Comparison of ENCODE assay signal across 8 mouse cellular contexts in the genomic region with DNA sequence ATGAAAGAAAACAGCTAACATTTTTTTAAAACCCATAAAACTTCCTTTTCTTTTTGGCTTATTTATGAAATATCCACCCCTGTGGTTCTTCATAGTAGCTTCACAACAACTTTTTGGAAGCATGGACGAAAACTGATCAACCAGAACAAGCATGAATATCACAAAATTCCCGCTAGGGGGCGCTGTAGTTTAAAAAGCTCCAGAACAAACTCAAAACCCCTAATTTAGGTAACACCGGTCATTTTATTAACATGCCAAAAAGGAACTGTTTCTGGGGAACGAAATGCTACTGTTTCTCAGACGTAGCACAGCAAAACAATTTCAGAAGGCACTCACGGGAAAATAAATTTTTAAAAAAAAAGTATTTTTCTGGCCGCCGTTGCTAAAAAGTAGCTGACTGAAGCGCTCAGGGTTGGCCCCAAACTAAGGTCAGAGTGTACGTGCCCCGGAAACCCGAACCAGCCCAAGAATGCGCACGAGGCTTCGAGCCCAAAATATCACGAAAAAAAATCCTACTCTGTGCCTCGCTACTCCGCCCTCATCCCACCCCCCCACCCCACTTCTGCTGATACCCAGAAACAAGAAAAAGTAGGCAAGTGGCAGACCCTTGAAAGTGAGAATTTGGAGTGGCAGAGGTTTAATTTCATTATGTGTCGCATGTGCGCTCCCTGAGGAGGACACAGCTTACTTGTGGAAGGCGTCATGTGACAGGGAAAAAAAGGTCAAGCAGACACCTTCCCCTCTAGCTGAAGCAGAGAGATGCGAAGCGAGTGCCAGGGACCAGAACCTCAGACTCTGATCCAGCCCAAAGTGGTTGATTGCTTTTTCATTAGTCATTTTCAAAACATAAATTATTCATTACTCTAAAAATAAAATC. TPM values are rescaled to one million over a fixed set of nuclear protein-coding genes. Genes with fewer than 3 reads are reported as not detected.
A peak's percentile ranks its signal among the peaks of the same experiment; 100 is the strongest.
DNase-seq lines count a peak whose midpoint lies in the region; ATAC-seq and TF ChIP-seq lines count a peak whose summit lies in the region.

No protein-coding gene starts in this region.

- H3K4me3 ChIP-seq in forebrain, embryonic 12.5 days (replicated peaks): no peak overlapping the region

- H3K36me3 ChIP-seq in forebrain, embryonic 12.5 days (replicated peaks): no peaks in the 10 kb centered on the region

- peak; percentile 4 for DNase-seq in MEL-GATA-1-ER (ENCODE audit: extremely low read depth, low read depth)
- peak; percentile 82 for DNase-seq in brain, embryonic 14.5 days (ENCODE audit: low read depth)
- peak; percentile 73 to 77 for DNase-seq in heart, postnatal 14 days
- peak; percentile 80 to 84 for DNase-seq in kidney, postnatal 4 days
- peak; percentile 84 for DNase-seq in lung, postnatal 10 days
- DNase-seq in retina, embryonic 14.5 days (ENCODE audit: low spot score): peak; percentile 92

- H3K4me2 ChIP-seq in forebrain, embryonic 12.5 days: peak overlapping the region; percentile 29

- no peaks in the 10 kb centered on the region for H3K9me3 ChIP-seq in forebrain, embryonic 12.5 days

- intact Hi-C loops in heart, postnatal 14 days (cut with DNase I): loop anchor here (1.0 kb wide), 2 partner anchors 182 to 276 kb away; no protein-coding TSS in a partner anchor

- H3K27ac ChIP-seq in forebrain, embryonic 12.5 days: no peak overlapping the region

- TF ChIP-seq POLR2A in brain, embryonic 14.5 days (IDR thresholded peaks at IDR 0.05; ENCODE audit: borderline replicate concordance, extremely low read depth, insufficient read depth, insufficient read length, poor library complexity, severe bottlenecking): no peak

- TF ChIP-seq CTCF in brain, embryonic 14.5 days (IDR thresholded peaks at IDR 0.05; ENCODE audit: borderline replicate concordance, extremely low read depth, insufficient read depth, insufficient read length): peak; percentile 49; the same call in 1 of the 2 replicates

- no peak overlapping the region for H3K9ac ChIP-seq in forebrain, embryonic 12.5 days

- 22% methylated on average over 24 of the region's 24 CpGs for WGBS in forebrain, embryonic 12.5 days

- peaks cover 13% of the 10 kb centered on the region for H3K4me1 ChIP-seq in forebrain, embryonic 12.5 days

- ATAC-seq in forebrain, embryonic 12.5 days (ENCODE audit: low FRiP score): no peak
- no peak for ATAC-seq in inflammation-experienced regulatory T-cells, adult 6 months

- peaks cover 61% of the 10 kb centered on the region for H3K27me3 ChIP-seq in forebrain, embryonic 12.5 days

RNA-seq across cellular contexts. Expression of gene Basp1, which starts 27.7 kb away (rescaled TPM):
- 631 and 795 TPM in 2 replicates for polyA plus RNA-seq in brain, embryonic 14.5 days (2012; rRNA removed)
- 154 and 231 TPM in 2 replicates for polyA plus RNA-seq in forebrain, embryonic 12.5 days (2016; fragmentation: Nextera tagmentation; extraction: Ambion mirVana)
- 1 to 10 TPM; 3.0 to 4.2 TPM for total RNA-seq in heart, postnatal 14 days (2021)
- under 1 TPM in 1 of 3 experiments, not detected in 2; 0.51 TPM for polyA plus RNA-seq in inflammation-experienced regulatory T-cells, adult 6 months (2017; shearing (Covaris generic))

Comparison
In these comparisons a context has a peak if more than half of its experiments do, and no peak if none do; other contexts are left out.
1. DNase-seq: peak in every context shown above with its lines; median percentile 92 in retina, embryonic 14.5 days; 84 in lung, postnatal 10 days; 82 in brain, embryonic 14.5 days; 82 in kidney, postnatal 4 days; 75 in heart, postnatal 14 days; 4 in MEL-GATA-1-ER.
2. RNA of gene Basp1, which starts 27.7 kb away (polyA plus RNA-seq): 631 to 795 TPM in brain, embryonic 14.5 days and 154 to 231 TPM in forebrain, embryonic 12.5 days; 0.51 TPM in inflammation-experienced regulatory T-cells, adult 6 months; every median in the first group is over 100 times any median in the second.